Mouse (Mus musculus) adrenal gland, adult 2 months (tissue): ENCODE data around the gene Dhrs3. TPM values are rescaled to one million over a fixed set of nuclear protein-coding genes. Genes with fewer than 3 reads are reported as not detected.

Source experiments
- DNase-seq: peaks from one replicate; pipeline ENCODE4 v3.0.0; 2021
- long read RNA-seq: library from polyadenylated mRNA; stranded (forward); transcript quantifications from one replicate; pipeline ENCODE4 v2.0.0, GENCODE M21; 2021
- polyA plus RNA-seq: library from polyadenylated mRNA; depleted of rRNA; stranded (reverse); fragments of >200 nt; gene quantifications from 2 replicates; pipeline ENCODE4 v1.2.3, GENCODE M21; 2012; rRNA removed
- total RNA-seq, 2 experiments: library from RNA; stranded (reverse); gene quantifications; 2 replicates each; pipeline ENCODE4 v1.2.3; 2021

Dhrs3 gene
- total RNA-seq = 100 to 1,000 TPM in 1 of 2 experiments, 10 to 100 TPM in 1; 94.8 to 157 TPM
- polyA plus RNA-seq = 96.3 and 135 TPM in 2 replicates
- long read RNA-seq, transcript Dhrs3-206 (6 exons, 2,337 nt) = major isoform, 22 of 29 reads
- long read RNA-seq, partial matches to known transcripts = 0 of 29 reads
- long read RNA-seq, other reads (novel, unspliced or antisense) = 7 of 29 reads

DNA sequence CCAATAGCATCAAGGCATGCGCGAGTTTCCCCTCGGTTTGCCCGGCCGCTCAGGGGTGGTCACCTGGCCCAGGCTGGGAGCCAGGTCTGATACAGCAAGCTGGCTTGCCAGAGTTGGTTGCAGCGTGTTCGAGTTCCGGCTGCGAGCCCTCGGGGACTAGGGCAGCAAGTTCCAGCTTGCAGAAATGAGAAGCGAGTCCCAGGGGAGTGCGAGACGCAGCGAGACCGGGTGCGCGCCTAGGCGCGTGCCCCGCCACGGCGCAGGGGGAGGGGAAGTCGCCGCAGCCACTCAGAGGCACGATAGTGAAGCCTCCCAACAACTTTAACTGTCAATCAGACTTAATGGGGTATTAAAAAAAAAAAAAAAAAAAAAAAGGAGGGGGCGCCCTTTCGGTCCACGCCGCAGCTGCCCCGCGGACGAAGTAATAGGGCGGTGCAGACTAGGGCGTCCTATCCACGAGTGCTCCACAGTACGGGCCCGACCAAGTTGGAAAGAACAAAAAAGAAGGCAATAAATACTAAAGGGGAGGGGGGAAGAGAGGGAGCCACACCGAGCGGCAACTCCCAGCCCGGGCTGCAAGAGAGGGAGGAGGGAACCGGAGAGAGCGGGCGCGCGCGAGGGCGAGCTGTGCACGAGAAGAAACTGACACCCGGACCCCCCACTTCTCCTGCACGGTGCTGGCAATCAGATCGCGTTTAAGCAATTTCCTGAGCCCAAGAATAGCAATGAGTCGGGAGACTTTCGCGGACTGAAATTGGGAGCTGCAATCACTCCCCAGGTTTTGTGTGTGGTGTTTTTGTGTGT, at the start of gene Dhrs3:
Gene Dhrs3, plus strand, starts transcription at position 695 of the 804 bp plus-strand sequence.
- peak; percentile 93 for DNase-seq

GRCm38 (mm10) chr4:144861756-144862505, 30.7 kb upstream of the Dhrs3 start:
- no peak for DNase-seq

GRCm38 (mm10) chr4:144867926-144868325, 24.7 kb upstream of the Dhrs3 start:
- no peak for DNase-seq

DNA sequence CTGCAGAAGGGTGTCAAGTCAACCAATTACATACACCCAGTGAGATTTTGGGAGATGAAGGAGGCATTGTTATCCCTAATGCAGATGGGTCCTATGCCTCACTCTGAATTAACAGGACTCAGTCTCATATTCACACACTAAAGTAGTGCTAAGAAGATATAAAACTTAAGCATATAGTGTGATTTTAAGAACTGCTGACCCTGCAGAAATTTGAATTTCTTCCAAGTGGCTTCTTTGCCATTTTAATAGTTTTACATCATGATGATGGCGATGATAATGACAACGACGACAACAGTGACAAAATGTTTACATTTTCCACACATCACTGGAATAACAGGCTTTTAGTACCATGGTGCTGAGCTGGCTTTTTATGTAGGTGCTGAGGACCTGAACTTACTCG, 24.0 kb upstream of the Dhrs3 start:
- DNase-seq = no peak

DNA sequence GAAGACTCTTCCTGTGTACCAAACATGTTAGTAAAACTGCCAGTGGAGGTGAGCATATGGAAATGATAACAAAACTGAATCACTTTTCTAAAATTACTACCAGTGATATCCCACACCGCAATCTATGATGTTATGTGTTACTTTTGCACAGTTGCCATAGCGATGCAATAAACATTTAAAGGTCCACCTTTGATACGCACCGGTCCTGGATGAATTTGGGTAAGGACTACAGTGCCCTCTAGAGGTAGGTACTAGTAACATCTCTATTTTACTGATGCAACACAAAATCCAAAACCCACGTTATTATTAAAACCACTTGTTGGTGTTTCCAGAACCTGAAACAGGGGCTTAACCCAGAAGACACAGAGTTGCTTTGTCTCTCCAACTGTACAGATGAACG, 19.7 kb upstream of the Dhrs3 start:
- DNase-seq = no peak

GRCm38 (mm10) chr4:144875576-144876093, 17.0 kb upstream of the Dhrs3 start:
- DNase-seq = no peak

DNA sequence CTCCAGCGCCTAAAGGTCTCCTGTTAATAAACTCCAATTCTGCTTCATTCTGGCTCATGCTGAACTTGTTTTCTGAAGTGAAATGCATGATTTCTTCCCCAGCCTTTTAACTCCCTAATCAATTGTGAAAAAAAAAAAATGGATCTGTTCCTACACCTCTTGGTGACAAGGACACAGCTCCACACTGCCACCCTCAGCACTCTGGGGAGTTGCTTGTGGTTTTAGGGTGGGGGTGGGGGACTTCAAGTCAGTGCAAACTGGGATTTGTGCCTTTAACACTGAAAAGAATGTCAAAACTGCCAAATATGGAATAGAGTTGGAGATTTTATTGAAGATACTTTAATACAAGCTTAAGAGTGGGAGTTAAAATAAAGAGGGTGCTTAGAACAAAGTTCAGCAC, 13.1 kb upstream of the Dhrs3 start:
- no peak for DNase-seq

DNA sequence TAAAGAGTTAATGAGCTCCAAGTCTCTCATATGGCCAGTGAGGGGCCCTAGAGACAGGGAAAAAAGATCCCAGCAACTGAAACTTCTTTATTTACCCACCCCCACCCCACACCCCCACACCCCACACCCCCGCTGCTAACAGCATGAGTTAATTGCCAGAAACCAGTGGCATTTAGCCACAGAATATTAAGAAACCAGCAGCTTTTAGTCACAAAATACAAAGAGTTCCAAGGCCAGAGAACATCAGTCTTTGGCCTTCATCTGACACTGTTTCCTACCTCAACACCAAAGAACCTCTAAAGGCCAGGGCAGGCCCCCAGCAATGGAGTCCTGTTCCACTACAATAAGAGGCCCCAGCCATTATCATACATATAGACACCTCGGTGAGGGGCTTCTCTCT, 11.3 kb upstream of the Dhrs3 start:
- DNase-seq = no peak

- DNase-seq = no peak
These were observed 9.7 kb upstream of the Dhrs3 start for GRCm38 (mm10) chr4:144882881-144883331.

DNA sequence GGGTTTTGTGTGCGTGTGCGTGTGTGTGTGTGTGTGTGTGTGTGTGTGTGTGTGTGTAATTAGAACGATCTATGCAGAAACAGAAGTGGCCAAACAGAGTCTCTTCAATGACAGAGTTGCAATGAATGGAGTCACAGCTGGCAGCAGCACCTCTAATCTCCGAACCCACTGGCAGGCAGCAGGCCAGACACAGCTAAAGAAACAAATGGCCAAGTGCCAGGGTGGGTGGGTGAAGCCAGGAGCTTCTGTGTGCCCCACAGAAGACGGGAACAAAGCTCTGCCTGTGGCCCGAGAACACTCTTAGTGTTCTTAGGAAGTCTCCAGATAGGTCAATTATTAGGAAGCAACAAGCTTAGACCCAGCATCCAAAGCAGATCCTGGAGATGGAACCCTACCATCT, 6.2 kb upstream of the Dhrs3 start:
- no peak for DNase-seq

DNA sequence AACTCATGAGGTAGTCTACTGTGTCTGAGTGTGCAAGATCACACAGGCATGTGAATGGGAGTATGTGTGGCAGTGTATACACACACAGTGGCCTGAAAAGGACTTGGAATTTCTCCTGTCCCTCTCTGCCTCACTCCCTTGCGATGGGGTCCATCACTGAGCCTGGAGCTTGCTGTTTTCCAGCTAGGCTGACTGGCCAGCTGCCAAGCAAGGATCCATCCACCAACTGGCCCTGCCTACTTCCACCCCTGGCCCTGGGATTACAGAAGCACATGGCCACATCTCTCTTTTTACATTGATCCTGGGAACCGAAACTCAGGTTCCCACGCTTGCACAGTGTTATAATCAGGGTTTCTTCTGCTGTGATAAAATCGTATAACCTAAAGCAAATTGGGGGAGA, 3.9 kb upstream of the Dhrs3 start:
- no peak for DNase-seq

- no peak for DNase-seq
These were observed 2.9 kb upstream of the Dhrs3 start for GRCm38 (mm10) chr4:144889505-144890301.

DNA sequence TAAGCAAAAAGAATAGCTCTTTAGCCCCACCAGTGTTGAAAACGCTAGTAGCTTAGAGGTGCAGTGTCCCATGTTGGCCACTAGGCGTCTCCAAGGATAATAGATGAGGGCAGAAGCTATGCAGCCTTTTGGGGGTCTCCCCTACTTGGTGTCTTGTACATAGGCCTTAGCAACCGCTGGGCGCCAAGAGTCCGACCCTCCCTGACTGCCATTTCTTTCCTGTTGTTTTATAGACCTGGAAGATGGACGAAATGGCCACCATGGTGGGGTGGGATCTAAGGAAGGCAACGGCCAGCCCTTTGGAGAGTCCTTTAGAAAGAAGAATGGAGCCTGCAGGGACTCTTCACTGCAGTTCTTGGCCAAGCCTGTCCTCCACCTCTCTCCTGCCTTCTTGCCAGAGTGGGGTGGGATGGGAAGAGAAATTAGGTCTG, 1.9 kb upstream of the Dhrs3 start:
- peak; percentile 66 for DNase-seq

DNA sequence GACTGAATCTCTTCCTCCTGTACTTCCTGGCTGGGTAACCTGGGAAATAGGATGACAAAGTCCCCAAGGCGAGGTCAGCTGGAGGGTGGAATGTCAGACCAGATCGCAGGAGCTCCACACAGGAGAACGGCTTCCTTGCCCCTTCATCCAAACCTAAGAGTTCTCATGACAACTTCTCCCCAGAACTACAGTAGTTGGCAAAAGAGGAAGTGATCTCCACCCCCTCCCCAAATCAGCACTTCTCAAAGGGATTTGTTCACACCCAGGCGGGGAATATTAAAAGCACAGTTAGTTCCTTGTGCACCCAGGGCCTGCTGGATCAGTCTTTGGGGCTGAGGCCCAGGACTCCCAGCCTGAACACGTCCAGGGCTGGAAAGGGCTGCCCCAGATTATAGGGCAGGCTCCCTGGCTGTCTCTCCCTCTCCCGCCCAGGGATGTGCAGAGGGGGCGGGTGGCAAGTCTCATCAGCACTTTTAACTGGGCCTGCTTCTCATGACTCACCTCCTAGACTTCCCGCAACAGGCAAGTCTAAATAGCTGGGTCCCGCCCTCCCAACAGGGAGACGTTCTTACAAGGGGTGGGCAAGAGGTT, 1.4 kb upstream of the Dhrs3 start:
- peak; percentile 79 for DNase-seq

DNA sequence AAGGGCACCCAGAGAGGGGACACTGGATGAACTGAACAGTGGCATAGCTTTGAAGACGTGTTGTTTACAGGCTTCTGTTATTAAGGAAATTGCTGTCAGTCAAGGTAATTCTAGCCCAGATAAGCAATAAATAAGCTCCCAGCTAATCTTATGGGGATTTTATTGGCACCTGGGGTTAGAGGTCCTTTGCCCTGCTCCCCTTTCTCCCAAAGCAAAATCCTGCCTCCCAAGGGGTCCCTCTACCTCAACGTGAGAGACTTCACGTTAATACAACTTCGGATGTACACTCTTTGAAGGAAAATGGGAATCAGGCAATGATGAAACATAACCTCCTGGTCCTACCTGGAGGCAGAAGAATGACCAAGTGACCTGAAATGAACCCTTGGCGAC, 889 bp upstream of the Dhrs3 start:
- DNase-seq = no peak

- no peak for DNase-seq
These were observed 278 bp downstream of the Dhrs3 start for GRCm38 (mm10) chr4:144892937-144893272.

DNA sequence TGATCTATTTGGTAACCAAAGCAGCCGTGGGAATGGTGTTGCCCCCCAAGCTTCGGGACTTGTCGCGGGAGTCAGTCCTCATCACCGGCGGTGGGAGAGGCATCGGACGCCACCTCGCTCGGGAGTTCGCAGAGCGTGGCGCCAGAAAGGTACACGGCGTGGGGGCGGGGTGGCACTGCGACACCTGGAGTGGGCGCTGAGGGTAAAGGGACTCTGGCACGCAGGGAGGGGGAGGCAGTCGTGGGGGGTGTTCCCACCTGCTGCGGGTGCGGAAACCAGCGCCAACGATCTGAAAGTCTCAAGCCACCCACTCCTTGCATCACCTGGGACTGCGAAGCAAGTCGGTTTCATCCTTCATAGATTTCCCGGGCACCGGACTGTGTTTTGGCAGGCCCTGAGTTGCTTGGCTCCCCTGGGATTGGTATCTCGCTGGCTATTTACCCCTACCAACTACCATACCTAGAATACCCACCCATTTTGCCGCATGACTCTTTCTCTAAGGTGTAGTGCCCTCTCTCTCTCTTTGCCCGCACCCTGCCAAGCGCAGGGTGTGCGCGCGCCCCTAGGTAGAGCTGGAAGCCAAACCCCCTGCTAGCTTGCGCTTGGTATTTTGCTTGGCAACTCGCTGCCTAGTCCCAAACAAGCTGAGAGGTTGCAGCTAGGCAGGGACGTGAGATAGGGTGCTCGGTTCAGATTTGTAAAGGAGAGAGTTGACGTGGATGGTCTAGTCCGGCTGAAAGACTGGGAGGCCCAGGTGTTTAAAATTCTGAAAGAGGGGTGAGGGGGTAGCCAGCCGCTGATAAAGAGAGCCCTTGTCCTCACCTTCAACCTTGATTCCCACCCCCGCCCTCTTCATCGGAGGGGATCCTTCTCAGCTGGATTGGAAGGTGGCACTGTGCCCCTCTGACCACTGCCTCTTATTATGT, 1.2 kb downstream of the Dhrs3 start:
- peak; percentile 73 for DNase-seq

DNA sequence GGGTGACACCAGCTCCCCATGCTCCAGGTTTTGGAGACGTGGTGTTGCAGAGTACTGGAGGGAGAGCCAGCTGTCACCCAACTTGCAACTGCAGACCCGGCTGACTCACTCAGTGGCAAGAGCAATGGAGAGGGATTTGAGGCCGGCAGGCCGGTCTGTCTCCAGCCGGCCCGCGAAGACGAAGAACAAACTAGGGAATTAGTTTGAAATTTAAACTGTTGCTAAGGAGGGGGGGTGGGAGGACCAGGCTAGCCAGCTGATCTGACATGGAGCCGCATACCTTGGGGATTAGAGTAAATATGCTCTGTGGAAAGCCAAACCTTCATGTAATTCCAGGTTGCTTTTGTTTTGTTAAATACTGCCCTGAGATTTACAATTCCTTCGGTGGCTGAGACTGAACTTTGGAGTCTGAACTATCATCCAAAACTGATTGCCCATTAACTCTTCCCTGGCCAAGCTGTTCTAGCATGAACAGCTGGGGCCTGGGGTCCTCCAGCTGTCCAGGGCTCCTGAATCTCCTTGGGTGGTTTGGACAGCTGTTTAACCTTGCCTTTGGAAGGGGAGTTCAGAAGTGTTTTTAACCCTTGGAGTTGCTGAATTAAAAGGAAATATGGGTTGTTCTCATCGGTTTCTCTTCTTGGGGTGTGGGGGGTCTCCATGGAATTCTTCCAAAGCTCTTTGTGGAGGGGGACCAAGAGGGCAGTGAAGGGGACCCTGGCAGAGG, 2.0 kb downstream of the Dhrs3 start:
- DNase-seq = peak; percentile 80

GRCm38 (mm10) chr4:144895211-144895590, 2.6 kb downstream of the Dhrs3 start:
- DNase-seq = no peak

DNA sequence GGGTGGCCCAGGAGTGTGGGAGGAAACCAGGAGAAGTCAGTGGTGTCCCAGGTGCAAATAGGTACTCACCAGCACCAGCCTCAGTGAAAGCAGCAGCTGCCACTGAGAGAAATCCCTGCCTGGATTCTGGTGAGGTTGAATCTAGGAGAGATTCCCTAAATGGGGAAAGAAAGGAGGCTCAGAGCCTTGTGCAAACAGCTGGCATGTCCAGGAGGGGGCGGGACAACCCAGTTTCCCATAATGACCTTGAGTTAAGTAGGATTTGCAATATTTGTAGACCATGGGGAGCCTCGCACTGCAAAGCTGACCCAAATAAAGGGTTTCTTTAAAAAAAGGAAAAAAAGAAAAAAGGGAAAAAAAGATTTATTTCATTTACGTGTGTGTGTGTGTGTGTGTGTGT, 3.7 kb downstream of the Dhrs3 start:
- DNase-seq = peak; percentile 84
